Mouse (Mus musculus): ENCODE measurements around the gene Mndal. TPM values are rescaled to one million over a fixed set of nuclear protein-coding genes. Genes with fewer than 3 reads are reported as not detected.
"Not testable (repeated sequence)": the region's sequence is repeated elsewhere in the genome, so short reads cannot be mapped to it uniquely, and the experiment has no call there.

Mndal gene
- polyA plus RNA-seq, 1 experiment from 2014 or later: 2.4 TPM

- not testable (repeated sequence) for H3K4me1 ChIP-seq; H3K27me3 ChIP-seq (replicated peaks); H3K9ac ChIP-seq; H3K27ac ChIP-seq; H3K4me2 ChIP-seq; H3K36me3 ChIP-seq; ATAC-seq; H3K9me3 ChIP-seq (replicated peaks); H3K4me3 ChIP-seq
- WGBS (ENCODE audit: insufficient replicate concordance): 57% methylated on average over 5 of the region's 5 CpGs
Measured at GRCm38 (mm10) chr1:173879225-173879987, 62.9 kb downstream of the Mndal start.

GRCm38 (mm10) chr1:173878264-173878663 lies 64.0 kb downstream of the Mndal start:
- H3K27me3 ChIP-seq (replicated peaks); H3K36me3 ChIP-seq; ATAC-seq; H3K4me1 ChIP-seq; H3K9ac ChIP-seq; H3K9me3 ChIP-seq (replicated peaks); H3K4me3 ChIP-seq; H3K27ac ChIP-seq; H3K4me2 ChIP-seq: not testable (repeated sequence)
- WGBS (ENCODE audit: insufficient replicate concordance): 67% methylated on average over 6 of the region's 6 CpGs

GRCm38 (mm10) chr1:173877125-173877524 lies 65.2 kb downstream of the Mndal start:
- H3K27ac ChIP-seq; H3K9me3 ChIP-seq (replicated peaks); H3K4me1 ChIP-seq; H3K4me2 ChIP-seq; H3K9ac ChIP-seq; H3K4me3 ChIP-seq; H3K36me3 ChIP-seq; H3K27me3 ChIP-seq (replicated peaks); ATAC-seq: not testable (repeated sequence)
- WGBS (ENCODE audit: insufficient replicate concordance): 68% methylated on average over 1 of the region's 1 CpGs

GRCm38 (mm10) chr1:173868586-173868985 lies 73.7 kb downstream of the Mndal start:
- 75% methylated on average over 1 of the region's 1 CpGs for WGBS (ENCODE audit: insufficient replicate concordance)
- H3K27ac ChIP-seq; H3K27me3 ChIP-seq (replicated peaks); ATAC-seq; H3K4me2 ChIP-seq; H3K9me3 ChIP-seq (replicated peaks); H3K9ac ChIP-seq; H3K36me3 ChIP-seq; H3K4me3 ChIP-seq; H3K4me1 ChIP-seq: not testable (repeated sequence)

- Histone ChIP-seq H3K36me3 (no peaks in the 10 kb centered on the region), H3K9ac (no peak overlapping the region), H3K4me2 (no peak overlapping the region), H3K27me3 (replicated peaks) (no peaks in the 10 kb centered on the region), H3K4me1 (no peaks in the 10 kb centered on the region), H3K27ac (peak overlapping the region; percentile 64), H3K9me3 (replicated peaks) (no peaks in the 10 kb centered on the region), H3K4me3 (no peak overlapping the region)
- 66% methylated on average over 12 of the region's 12 CpGs for WGBS (ENCODE audit: insufficient replicate concordance)
- ATAC-seq: peak; percentile 99
Measured at GRCm38 (mm10) chr1:173866504-173866903, 75.8 kb downstream of the Mndal start.

- not testable (repeated sequence) for H3K36me3 ChIP-seq; H3K4me1 ChIP-seq; H3K4me2 ChIP-seq; H3K27ac ChIP-seq; H3K27me3 ChIP-seq (replicated peaks); H3K9ac ChIP-seq; ATAC-seq; H3K9me3 ChIP-seq (replicated peaks); H3K4me3 ChIP-seq
Measured at GRCm38 (mm10) chr1:173853711-173854110, 88.6 kb downstream of the Mndal start.

- 74% methylated on average over 4 of the region's 4 CpGs for WGBS (ENCODE audit: insufficient replicate concordance)
- H3K9me3 ChIP-seq (replicated peaks); H3K4me3 ChIP-seq; H3K27ac ChIP-seq; ATAC-seq; H3K36me3 ChIP-seq; H3K4me1 ChIP-seq; H3K9ac ChIP-seq; H3K4me2 ChIP-seq; H3K27me3 ChIP-seq (replicated peaks): not testable (repeated sequence)
Measured at GRCm38 (mm10) chr1:173852853-173853252, 89.4 kb downstream of the Mndal start.

GRCm38 (mm10) chr1:173846193-173846592 lies 96.1 kb downstream of the Mndal start:
- H3K4me2 ChIP-seq; H3K4me3 ChIP-seq; H3K4me1 ChIP-seq; H3K27ac ChIP-seq; H3K9ac ChIP-seq; H3K36me3 ChIP-seq; H3K27me3 ChIP-seq (replicated peaks); H3K9me3 ChIP-seq (replicated peaks); ATAC-seq: not testable (repeated sequence)
- 62% methylated on average over 4 of the region's 4 CpGs for WGBS (ENCODE audit: insufficient replicate concordance)

GRCm38 (mm10) chr1:173844754-173845153 lies 97.5 kb downstream of the Mndal start:
- H3K4me2 ChIP-seq: 0 out of 2 replicates have a peak overlapping the region, but pooled peaks have one; percentile 18
- no peaks in the 10 kb centered on the region for H3K36me3 ChIP-seq
- H3K27ac ChIP-seq: peak overlapping the region; percentile 72
- H3K4me3 ChIP-seq: no peak overlapping the region
- no peaks in the 10 kb centered on the region for H3K9me3 ChIP-seq (replicated peaks)
- H3K4me1 ChIP-seq: peaks cover 10% of the 10 kb centered on the region
- no peaks in the 10 kb centered on the region for H3K27me3 ChIP-seq (replicated peaks)
- H3K9ac ChIP-seq: no peak overlapping the region
- WGBS (ENCODE audit: insufficient replicate concordance): 50% methylated on average over 1 of the region's 1 CpGs
- peak; percentile 100 for ATAC-seq

- ATAC-seq; H3K4me2 ChIP-seq; H3K9ac ChIP-seq; H3K27ac ChIP-seq; H3K36me3 ChIP-seq; H3K9me3 ChIP-seq (replicated peaks); H3K4me1 ChIP-seq; H3K4me3 ChIP-seq; H3K27me3 ChIP-seq (replicated peaks): not testable (repeated sequence)
- 49% methylated on average over 2 of the region's 2 CpGs for WGBS (ENCODE audit: insufficient replicate concordance)
Measured at GRCm38 (mm10) chr1:173821481-173821803, 120.8 kb downstream of the Mndal start.

- not testable (repeated sequence) for H3K4me1 ChIP-seq; H3K27ac ChIP-seq; H3K9me3 ChIP-seq (replicated peaks); H3K27me3 ChIP-seq (replicated peaks); H3K4me2 ChIP-seq; H3K36me3 ChIP-seq; H3K9ac ChIP-seq; H3K4me3 ChIP-seq; ATAC-seq
- WGBS (ENCODE audit: insufficient replicate concordance): 52% methylated on average over 2 of the region's 2 CpGs
Measured at GRCm38 (mm10) chr1:173820794-173821480, 121.4 kb downstream of the Mndal start.

- ATAC-seq: peak; percentile 63
- not testable (repeated sequence) for H3K4me1 ChIP-seq; H3K4me3 ChIP-seq; H3K9ac ChIP-seq; H3K36me3 ChIP-seq; H3K27me3 ChIP-seq (replicated peaks); H3K9me3 ChIP-seq (replicated peaks); H3K4me2 ChIP-seq; H3K27ac ChIP-seq
- 24% methylated on average over 2 of the region's 2 CpGs for WGBS (ENCODE audit: insufficient replicate concordance)
Measured at GRCm38 (mm10) chr1:173809294-173809693, 133.0 kb downstream of the Mndal start.

Measured in liver, embryonic 12.5 days (tissue).